Mouse (Mus musculus): ENCODE measurements around the gene Kmt5a. TPM values are rescaled to one million over a fixed set of nuclear protein-coding genes. Genes with fewer than 3 reads are reported as not detected.

The Kmt5a gene
- polyA plus RNA-seq, 1 experiment from 2014 or later: 12.3 TPM

DNA sequence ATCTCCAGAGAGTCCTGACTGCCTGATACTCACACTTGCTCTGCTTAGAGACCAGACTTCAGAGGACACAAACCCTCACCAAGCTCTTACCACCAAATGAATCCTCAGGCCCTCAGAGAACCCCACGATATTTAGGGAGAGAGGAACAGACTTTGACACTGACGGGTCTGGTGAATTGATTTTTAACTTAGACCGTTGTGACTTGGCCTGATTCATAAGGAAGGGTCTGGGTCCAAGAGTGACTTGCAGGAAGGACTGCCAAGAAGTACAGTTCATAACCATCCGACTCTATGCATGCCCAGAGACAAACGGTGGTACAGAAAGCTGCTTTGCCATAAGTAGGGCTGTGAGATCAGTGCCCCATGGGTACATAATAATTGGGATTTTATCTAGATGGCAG is 45.9 kb downstream of the Kmt5a start:
- WGBS: 85% methylated on average over 5 of the region's 5 CpGs
- no peak overlapping the region for H3K4me3 ChIP-seq (ENCODE audit: low read depth, low read length)
- peaks cover 3% of the 10 kb centered on the region; the same call in 1 of the 2 replicates for H3K36me3 ChIP-seq (ENCODE audit: control insufficient read depth, insufficient read depth, low read length)
- peaks cover 11% of the 10 kb centered on the region for H3K4me1 ChIP-seq (ENCODE audit: control insufficient read depth, insufficient read depth, low read length)
- no peak overlapping the region for H3K4me2 ChIP-seq (ENCODE audit: low read length)
- no peak for ATAC-seq
- H3K9ac ChIP-seq (ENCODE audit: low read depth, low read length): no peak overlapping the region
- no peaks in the 10 kb centered on the region for H3K27me3 ChIP-seq (ENCODE audit: control insufficient read depth, insufficient read depth, low read depth, low read length)
- H3K27ac ChIP-seq (ENCODE audit: low read length): no peak overlapping the region
- no peaks in the 10 kb centered on the region for H3K9me3 ChIP-seq (replicated peaks; ENCODE audit: control insufficient read depth, low read length, poor library complexity, severe bottlenecking)

DNA sequence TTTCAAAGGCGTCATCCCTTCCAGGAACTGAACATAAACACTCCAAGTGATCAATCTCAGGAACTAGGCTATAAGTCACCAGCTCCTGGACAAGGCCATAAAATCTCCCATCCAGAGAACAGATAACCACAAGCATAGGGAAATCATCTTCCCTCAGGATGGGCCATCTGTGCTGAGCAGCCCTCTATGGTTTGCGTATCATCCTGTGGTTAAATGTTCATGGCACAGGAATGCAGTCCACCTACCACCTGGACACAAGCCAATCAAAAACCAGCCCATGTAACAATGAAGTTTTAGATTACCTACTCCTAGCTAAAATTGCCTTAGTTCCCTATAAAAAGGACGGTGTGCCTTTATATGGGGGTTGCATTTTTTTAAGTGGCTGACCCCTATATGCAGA is 49.2 kb downstream of the Kmt5a start:
- Histone ChIP-seq H3K36me3 (ENCODE audit: control insufficient read depth, insufficient read depth, low read length) (peaks cover 13% of the 10 kb centered on the region), H3K4me3 (ENCODE audit: low read depth, low read length) (no peak overlapping the region), H3K4me1 (ENCODE audit: control insufficient read depth, insufficient read depth, low read length) (peaks cover 8% of the 10 kb centered on the region), H3K9me3 (replicated peaks; ENCODE audit: control insufficient read depth, low read length, poor library complexity, severe bottlenecking) (no peaks in the 10 kb centered on the region), H3K4me2 (ENCODE audit: low read length) (no peak overlapping the region), H3K27me3 (ENCODE audit: control insufficient read depth, insufficient read depth, low read depth, low read length) (no peaks in the 10 kb centered on the region), H3K9ac (ENCODE audit: low read depth, low read length) (no peak overlapping the region), H3K27ac (ENCODE audit: low read length) (no peak overlapping the region)
- whole genome bisulfite sequencing: 98% methylated on average over 3 of the region's 3 CpGs
- no peak for ATAC-seq

DNA sequence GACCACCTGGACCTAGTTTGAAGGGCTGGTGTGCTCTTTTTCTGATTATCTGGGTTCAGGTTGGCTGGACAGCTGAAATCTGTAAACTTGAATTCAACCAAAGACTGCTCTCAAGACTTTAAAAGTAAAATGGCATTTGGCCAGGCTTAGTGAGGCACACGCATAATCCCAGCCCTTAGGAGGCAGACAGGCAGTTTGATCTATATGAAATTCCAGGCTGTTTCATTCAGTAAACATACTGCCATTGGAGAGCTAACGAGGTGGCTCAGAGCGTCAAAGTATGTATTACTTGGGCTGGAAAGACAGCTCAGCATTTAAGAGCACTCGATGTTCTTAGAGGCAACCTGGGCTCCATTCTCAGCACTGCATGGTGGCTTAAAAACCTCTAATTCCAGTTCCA is 52.0 kb downstream of the Kmt5a start:
- 79% methylated on average over 4 of the region's 4 CpGs for whole genome bisulfite sequencing
- no peaks in the 10 kb centered on the region for H3K9me3 ChIP-seq (replicated peaks; ENCODE audit: control insufficient read depth, low read length, poor library complexity, severe bottlenecking)
- no peak overlapping the region for H3K9ac ChIP-seq (ENCODE audit: low read depth, low read length)
- peaks cover 13% of the 10 kb centered on the region for H3K36me3 ChIP-seq (ENCODE audit: control insufficient read depth, insufficient read depth, low read length)
- no peaks in the 10 kb centered on the region for H3K4me1 ChIP-seq (ENCODE audit: control insufficient read depth, insufficient read depth, low read length)
- H3K4me3 ChIP-seq (ENCODE audit: low read depth, low read length): no peak overlapping the region
- ATAC-seq: no peak
- H3K27me3 ChIP-seq (ENCODE audit: control insufficient read depth, insufficient read depth, low read depth, low read length): no peaks in the 10 kb centered on the region
- no peak overlapping the region for H3K27ac ChIP-seq (ENCODE audit: low read length)
- no peak overlapping the region for H3K4me2 ChIP-seq (ENCODE audit: low read length)

DNA sequence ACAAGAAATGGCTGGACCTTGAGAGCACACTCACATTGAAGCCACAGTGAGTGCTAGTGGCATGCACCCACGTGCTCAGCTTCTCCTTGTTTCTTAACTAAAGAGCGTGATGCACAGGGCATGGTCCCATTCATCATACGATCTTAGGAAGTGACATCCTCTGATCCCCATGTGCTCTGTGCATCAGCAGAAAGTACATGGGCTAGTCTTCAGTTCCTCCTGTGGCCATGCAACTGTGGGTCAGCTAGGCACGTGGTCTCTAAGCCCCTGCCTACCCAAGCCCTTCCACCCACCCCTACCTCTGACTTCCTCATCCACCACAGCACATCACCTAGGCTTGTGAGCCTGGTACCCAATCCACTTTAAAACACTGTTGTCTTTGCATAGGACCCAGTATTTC is 52.9 kb downstream of the Kmt5a start:
- WGBS: 94% methylated on average over 4 of the region's 4 CpGs

DNA sequence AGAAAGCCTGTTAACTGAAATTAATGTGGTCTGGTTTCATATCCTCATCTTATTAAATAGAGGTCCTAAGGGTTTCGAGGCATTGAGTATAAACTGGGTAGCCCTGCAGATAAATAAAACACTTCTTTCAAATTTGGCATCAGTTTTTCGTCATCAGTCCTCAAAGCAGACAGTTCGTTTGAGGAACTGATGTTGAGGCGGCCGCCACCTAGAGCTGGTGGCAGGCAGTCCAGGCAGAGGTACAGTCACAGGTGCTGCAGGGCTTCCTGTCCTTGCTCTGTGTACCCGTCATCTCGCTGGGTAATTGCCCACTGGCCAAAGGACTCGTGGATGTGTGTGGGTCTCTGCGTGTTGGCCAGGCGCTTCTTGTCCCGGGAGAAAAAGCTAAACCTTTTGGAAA is 53.7 kb downstream of the Kmt5a start:
- Histone ChIP-seq H3K27ac (ENCODE audit: low read length) (no peak overlapping the region), H3K9ac (ENCODE audit: low read depth, low read length) (no peak overlapping the region), H3K4me1 (ENCODE audit: control insufficient read depth, insufficient read depth, low read length) (no peaks in the 10 kb centered on the region), H3K36me3 (ENCODE audit: control insufficient read depth, insufficient read depth, low read length) (peaks cover 13% of the 10 kb centered on the region), H3K4me2 (ENCODE audit: low read length) (no peak overlapping the region), H3K9me3 (replicated peaks; ENCODE audit: control insufficient read depth, low read length, poor library complexity, severe bottlenecking) (no peaks in the 10 kb centered on the region), H3K27me3 (ENCODE audit: control insufficient read depth, insufficient read depth, low read depth, low read length) (no peaks in the 10 kb centered on the region), H3K4me3 (ENCODE audit: low read depth, low read length) (no peak overlapping the region)
- WGBS: 92% methylated on average over 11 of the region's 11 CpGs
- no peak for ATAC-seq

More for the DNA sequence above, 52.9 kb downstream of the Kmt5a start:
- H3K4me1 ChIP-seq (ENCODE audit: control insufficient read depth, insufficient read depth, low read length): no peaks in the 10 kb centered on the region
- H3K27ac ChIP-seq (ENCODE audit: low read length): no peak overlapping the region
- no peak overlapping the region for H3K4me2 ChIP-seq (ENCODE audit: low read length)
- peaks cover 13% of the 10 kb centered on the region for H3K36me3 ChIP-seq (ENCODE audit: control insufficient read depth, insufficient read depth, low read length)
- no peak overlapping the region for H3K9ac ChIP-seq (ENCODE audit: low read depth, low read length)
- no peaks in the 10 kb centered on the region for H3K27me3 ChIP-seq (ENCODE audit: control insufficient read depth, insufficient read depth, low read depth, low read length)
- no peaks in the 10 kb centered on the region for H3K9me3 ChIP-seq (replicated peaks; ENCODE audit: control insufficient read depth, low read length, poor library complexity, severe bottlenecking)
- H3K4me3 ChIP-seq (ENCODE audit: low read depth, low read length): no peak overlapping the region
- no peak for ATAC-seq

DNA sequence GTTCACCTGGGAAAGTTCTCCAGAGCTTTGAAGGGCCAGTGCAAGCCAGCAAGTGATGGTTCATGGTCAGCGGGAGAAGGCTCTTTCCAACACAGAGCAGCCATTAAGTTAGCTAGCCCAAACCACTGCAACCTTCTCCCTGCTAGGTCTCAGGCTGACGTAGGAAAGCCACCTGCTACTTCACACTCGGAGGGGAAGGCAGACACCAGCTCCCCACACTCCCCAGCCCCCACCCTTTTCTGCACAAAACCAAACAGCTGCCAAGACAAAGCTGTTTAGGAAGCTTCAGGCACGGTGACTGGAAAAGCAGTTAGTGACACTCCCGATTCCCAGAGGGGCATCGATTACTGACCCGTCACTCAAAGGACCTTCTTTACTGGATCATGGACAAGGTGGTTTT is 55.8 kb downstream of the Kmt5a start:
- ATAC-seq: no peak
- 59% methylated on average over 7 of the region's 7 CpGs for WGBS
- no peaks in the 10 kb centered on the region for H3K27me3 ChIP-seq (ENCODE audit: control insufficient read depth, insufficient read depth, low read depth, low read length)

DNA sequence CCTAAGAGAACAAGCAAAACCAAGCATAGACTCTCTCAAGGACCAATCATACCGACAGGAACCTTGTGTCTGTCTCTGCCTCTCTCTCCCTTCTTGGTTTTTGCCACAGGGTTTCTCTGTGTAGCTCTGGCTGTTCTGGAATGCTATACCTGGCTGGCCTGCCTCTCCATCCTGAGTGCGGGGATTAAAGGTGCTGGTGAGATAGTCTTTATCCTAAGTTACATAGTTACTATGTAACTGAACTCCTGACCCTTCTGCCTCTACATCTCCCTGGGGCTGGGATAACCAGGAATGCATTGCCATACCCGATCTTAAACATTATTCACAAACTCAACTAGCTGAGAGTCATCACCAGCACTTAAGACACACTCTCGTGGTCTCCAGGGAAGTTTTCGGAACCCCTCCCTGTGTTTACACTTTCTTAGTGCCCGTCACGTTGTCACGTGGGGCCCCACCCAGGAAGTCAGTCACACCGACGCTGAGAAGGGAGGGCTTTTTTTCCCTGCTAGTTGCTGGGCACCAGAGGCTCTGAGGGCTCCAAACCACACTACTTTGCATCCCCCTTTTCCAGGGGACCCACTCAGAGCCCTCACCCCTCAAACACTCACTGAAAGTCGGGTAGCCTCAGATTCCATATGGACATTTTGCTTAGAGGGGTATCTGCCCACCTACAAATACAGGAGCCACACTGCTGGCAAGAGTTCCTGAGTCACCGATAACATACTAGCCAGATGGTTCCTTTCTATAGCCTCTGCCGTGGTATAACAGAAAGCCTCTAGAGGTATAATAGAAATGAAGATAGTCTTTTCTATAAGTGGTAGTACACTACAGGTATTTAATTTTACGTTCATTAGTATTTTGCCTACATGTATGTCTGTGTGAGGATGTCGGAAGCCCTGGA is 57.1 kb downstream of the Kmt5a start:
- H3K4me2 ChIP-seq (ENCODE audit: low read length): no peak overlapping the region
- no peaks in the 10 kb centered on the region for H3K4me1 ChIP-seq (ENCODE audit: control insufficient read depth, insufficient read depth, low read length)
- no peak overlapping the region for H3K4me3 ChIP-seq (ENCODE audit: low read depth, low read length)
- no peaks in the 10 kb centered on the region for H3K27me3 ChIP-seq (ENCODE audit: control insufficient read depth, insufficient read depth, low read depth, low read length)
- no peak overlapping the region for H3K27ac ChIP-seq (ENCODE audit: low read length)
- ATAC-seq: no peak
- H3K36me3 ChIP-seq (ENCODE audit: control insufficient read depth, insufficient read depth, low read length): peaks cover 6% of the 10 kb centered on the region
- no peaks in the 10 kb centered on the region for H3K9me3 ChIP-seq (replicated peaks; ENCODE audit: control insufficient read depth, low read length, poor library complexity, severe bottlenecking)
- WGBS: 84% methylated on average over 15 of the region's 15 CpGs
- no peak overlapping the region for H3K9ac ChIP-seq (ENCODE audit: low read depth, low read length)

More for the DNA sequence above, 55.8 kb downstream of the Kmt5a start:
- Histone ChIP-seq H3K36me3 (ENCODE audit: control insufficient read depth, insufficient read depth, low read length) (peaks cover 10% of the 10 kb centered on the region), H3K4me3 (ENCODE audit: low read depth, low read length) (no peak overlapping the region), H3K9me3 (replicated peaks; ENCODE audit: control insufficient read depth, low read length, poor library complexity, severe bottlenecking) (no peaks in the 10 kb centered on the region), H3K27ac (ENCODE audit: low read length) (no peak overlapping the region), H3K9ac (ENCODE audit: low read depth, low read length) (no peak overlapping the region), H3K4me1 (ENCODE audit: control insufficient read depth, insufficient read depth, low read length) (no peaks in the 10 kb centered on the region), H3K4me2 (ENCODE audit: low read length) (no peak overlapping the region)

DNA sequence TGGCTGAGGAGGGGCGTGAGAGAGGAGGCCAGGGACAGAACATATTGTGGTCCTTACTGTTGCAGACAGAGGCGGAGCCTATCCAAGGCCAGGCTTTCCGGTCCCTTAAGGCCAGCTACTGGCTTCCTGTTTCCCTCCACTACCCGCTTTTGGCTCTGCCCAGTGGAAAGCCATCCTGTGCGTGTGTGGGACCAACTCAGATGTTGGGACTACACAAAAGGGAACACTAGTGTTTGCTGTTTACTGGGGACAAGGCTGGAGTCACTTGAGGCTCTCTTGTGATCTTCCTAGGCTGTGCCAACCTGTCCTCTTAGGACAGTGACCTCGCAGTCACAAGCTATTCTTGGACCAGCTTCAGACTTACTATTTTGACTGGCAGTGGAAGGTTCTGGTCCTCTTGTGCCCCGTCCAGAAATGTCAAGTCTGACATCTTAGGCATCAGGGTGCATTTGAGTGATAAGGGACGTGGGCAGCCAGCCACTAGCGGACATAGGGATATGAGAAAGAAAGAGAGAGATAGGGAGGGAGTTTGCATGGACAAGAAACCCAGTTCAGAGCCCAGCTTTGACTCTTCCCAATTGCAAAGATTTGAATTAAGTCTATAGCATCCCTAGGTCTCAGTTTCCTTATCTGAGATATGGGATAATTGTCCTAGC is 58.6 kb downstream of the Kmt5a start:
- WGBS: 81% methylated on average over 9 of the region's 9 CpGs

DNA sequence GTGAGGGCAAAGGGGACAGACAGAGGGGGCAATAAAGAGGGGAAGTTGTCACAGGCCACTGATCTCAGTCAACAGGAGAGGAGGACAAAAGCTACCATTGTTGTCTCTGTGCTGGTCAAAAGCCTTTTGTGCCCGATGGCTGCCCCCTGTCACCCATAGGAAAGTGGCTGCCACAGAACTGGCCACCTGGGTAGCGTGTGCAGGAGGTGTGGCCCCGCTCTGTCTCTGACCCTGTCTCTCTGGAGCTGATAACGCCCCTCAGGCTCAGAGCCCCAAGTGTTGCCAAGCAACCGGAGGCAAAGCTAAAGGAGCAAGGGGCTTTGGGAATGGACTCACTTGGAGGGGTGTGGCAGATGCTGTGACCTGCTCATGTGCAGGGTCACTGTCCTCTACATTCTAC is 59.3 kb downstream of the Kmt5a start:
- no peak overlapping the region for H3K27ac ChIP-seq (ENCODE audit: low read length)
- no peak overlapping the region for H3K4me3 ChIP-seq (ENCODE audit: low read depth, low read length)
- H3K9ac ChIP-seq (ENCODE audit: low read depth, low read length): no peak overlapping the region
- H3K4me2 ChIP-seq (ENCODE audit: low read length): no peak overlapping the region
- H3K36me3 ChIP-seq (ENCODE audit: control insufficient read depth, insufficient read depth, low read length): 0 out of 2 replicates have a peak, but pooled peaks cover 4% of the 10 kb centered on the region
- no peaks in the 10 kb centered on the region for H3K9me3 ChIP-seq (replicated peaks; ENCODE audit: control insufficient read depth, low read length, poor library complexity, severe bottlenecking)
- H3K27me3 ChIP-seq (ENCODE audit: control insufficient read depth, insufficient read depth, low read depth, low read length): no peaks in the 10 kb centered on the region
- WGBS: 28% methylated on average over 5 of the region's 5 CpGs
- no peaks in the 10 kb centered on the region for H3K4me1 ChIP-seq (ENCODE audit: control insufficient read depth, insufficient read depth, low read length)
- no peak for ATAC-seq

More for the DNA sequence above, 58.6 kb downstream of the Kmt5a start:
- Histone ChIP-seq H3K9me3 (replicated peaks; ENCODE audit: control insufficient read depth, low read length, poor library complexity, severe bottlenecking) (no peaks in the 10 kb centered on the region), H3K27me3 (ENCODE audit: control insufficient read depth, insufficient read depth, low read depth, low read length) (no peaks in the 10 kb centered on the region), H3K4me1 (ENCODE audit: control insufficient read depth, insufficient read depth, low read length) (no peaks in the 10 kb centered on the region), H3K36me3 (ENCODE audit: control insufficient read depth, insufficient read depth, low read length) (no peaks in the 10 kb centered on the region), H3K4me2 (ENCODE audit: low read length) (no peak overlapping the region), H3K9ac (ENCODE audit: low read depth, low read length) (no peak overlapping the region), H3K4me3 (ENCODE audit: low read depth, low read length) (no peak overlapping the region), H3K27ac (ENCODE audit: low read length) (no peak overlapping the region)
- ATAC-seq: no peak

Data from midbrain, embryonic 16.5 days (tissue).